Mouse (Mus musculus): ENCODE data around the gene Gm11444. TPM values are rescaled to one million over a fixed set of nuclear protein-coding genes. Genes with fewer than 3 reads are reported as not detected.

Gene Gm11444
- polyA plus RNA-seq, 1 experiment from 2014 or later: not detected

- peaks cover 28% of the 10 kb centered on the region for H3K27me3 ChIP-seq (ENCODE audit: insufficient read depth, low read length)
- no peak for DNase-seq
- no peak for TF ChIP-seq CTCF (IDR thresholded peaks at IDR 0.05; ENCODE audit: low read depth)
- no peak overlapping the region for H3K4me3 ChIP-seq (ENCODE audit: low read depth, low read length)
- no peak for ATAC-seq (ENCODE audit: insufficient read depth)
- 0 out of 2 replicates have a peak, but pooled peaks cover 3% of the 10 kb centered on the region for H3K36me3 ChIP-seq (ENCODE audit: insufficient read depth)
- H3K27ac ChIP-seq (ENCODE audit: low read depth): no peak overlapping the region
- 38% methylated on average over 7 of the region's 7 CpGs for WGBS
- no peak overlapping the region for H3K4me2 ChIP-seq
- H3K9ac ChIP-seq: no peak overlapping the region
- no peaks in the 10 kb centered on the region for H3K9me3 ChIP-seq (ENCODE audit: low read depth, low read length)
- H3K4me1 ChIP-seq (ENCODE audit: insufficient read depth): peaks cover 33% of the 10 kb centered on the region
These were observed 24.3 kb downstream of the Gm11444 start for GRCm38 (mm10) chr11:85825823-85826222.

GRCm38 (mm10) chr11:85825031-85825430 is 25.1 kb downstream of the Gm11444 start:
- Histone ChIP-seq H3K36me3 (ENCODE audit: insufficient read depth) (0 out of 2 replicates have a peak, but pooled peaks cover 3% of the 10 kb centered on the region), H3K4me2 (no peak overlapping the region), H3K9me3 (ENCODE audit: low read depth, low read length) (no peaks in the 10 kb centered on the region), H3K27me3 (ENCODE audit: insufficient read depth, low read length) (peaks cover 20% of the 10 kb centered on the region), H3K27ac (ENCODE audit: low read depth) (no peak overlapping the region), H3K4me1 (ENCODE audit: insufficient read depth) (peaks cover 30% of the 10 kb centered on the region), H3K9ac (no peak overlapping the region), H3K4me3 (ENCODE audit: low read depth, low read length) (no peak overlapping the region)
- ATAC-seq (ENCODE audit: insufficient read depth) (no peak), DNase-seq (no peak)
- 71% methylated on average over 10 of the region's 10 CpGs for WGBS
- no peak for TF ChIP-seq CTCF (IDR thresholded peaks at IDR 0.05; ENCODE audit: low read depth)

- Histone ChIP-seq H3K9me3 (ENCODE audit: low read depth, low read length) (no peaks in the 10 kb centered on the region), H3K4me3 (ENCODE audit: low read depth, low read length) (no peak overlapping the region), H3K4me1 (ENCODE audit: insufficient read depth) (peaks cover 23% of the 10 kb centered on the region), H3K27ac (ENCODE audit: low read depth) (no peak overlapping the region), H3K36me3 (ENCODE audit: insufficient read depth) (0 out of 2 replicates have a peak, but pooled peaks cover 3% of the 10 kb centered on the region), H3K9ac (no peak overlapping the region), H3K27me3 (ENCODE audit: insufficient read depth, low read length) (peaks cover 9% of the 10 kb centered on the region), H3K4me2 (no peak overlapping the region)
- no peak for TF ChIP-seq CTCF (IDR thresholded peaks at IDR 0.05; ENCODE audit: low read depth)
- DNase-seq: no peak
- 84% methylated on average over 4 of the region's 4 CpGs for WGBS
- ATAC-seq (ENCODE audit: insufficient read depth): no peak
These were observed 26.3 kb downstream of the Gm11444 start for GRCm38 (mm10) chr11:85823794-85824193.

GRCm38 (mm10) chr11:85823181-85823580 is 27.0 kb downstream of the Gm11444 start:
- Histone ChIP-seq H3K4me3 (ENCODE audit: low read depth, low read length) (no peak overlapping the region), H3K9me3 (ENCODE audit: low read depth, low read length) (no peaks in the 10 kb centered on the region), H3K36me3 (ENCODE audit: insufficient read depth) (0 out of 2 replicates have a peak, but pooled peaks cover 3% of the 10 kb centered on the region), H3K27ac (ENCODE audit: low read depth) (peak overlapping the region; percentile 16; the same call in 1 of the 2 replicates), H3K4me1 (ENCODE audit: insufficient read depth) (peaks cover 20% of the 10 kb centered on the region), H3K9ac (no peak overlapping the region), H3K4me2 (no peak overlapping the region), H3K27me3 (ENCODE audit: insufficient read depth, low read length) (peaks cover 5% of the 10 kb centered on the region; the same call in 1 of the 2 replicates)
- DNase-seq: peak; percentile 89
- 0 out of 2 replicates have a peak, but pooled peaks have one; percentile 47 for ATAC-seq (ENCODE audit: insufficient read depth)
- peak; percentile 97 for TF ChIP-seq CTCF (IDR thresholded peaks at IDR 0.05; ENCODE audit: low read depth)
- 16% methylated on average over 6 of the region's 6 CpGs for WGBS

- DNase-seq (no peak), ATAC-seq (ENCODE audit: insufficient read depth) (no peak)
- Histone ChIP-seq H3K9me3 (ENCODE audit: low read depth, low read length) (no peaks in the 10 kb centered on the region), H3K4me1 (ENCODE audit: insufficient read depth) (peaks cover 8% of the 10 kb centered on the region; the same call in 1 of the 2 replicates), H3K36me3 (ENCODE audit: insufficient read depth) (0 out of 2 replicates have a peak, but pooled peaks cover 3% of the 10 kb centered on the region), H3K27ac (ENCODE audit: low read depth) (no peak overlapping the region), H3K27me3 (ENCODE audit: insufficient read depth, low read length) (no peaks in the 10 kb centered on the region), H3K9ac (no peak overlapping the region; the same call in 1 of the 2 replicates), H3K4me2 (no peak overlapping the region), H3K4me3 (ENCODE audit: low read depth, low read length) (no peak overlapping the region)
- WGBS: 59% methylated on average over 9 of the region's 9 CpGs
- TF ChIP-seq CTCF (IDR thresholded peaks at IDR 0.05; ENCODE audit: low read depth): no peak
These were observed 28.5 kb downstream of the Gm11444 start for GRCm38 (mm10) chr11:85821659-85822058.

GRCm38 (mm10) chr11:85820959-85821358 is 29.2 kb downstream of the Gm11444 start:
- no peak overlapping the region for H3K4me3 ChIP-seq (ENCODE audit: low read depth, low read length)
- peak overlapping the region; percentile 13 for H3K9ac ChIP-seq
- H3K4me2 ChIP-seq: no peak overlapping the region
- ATAC-seq (ENCODE audit: insufficient read depth): no peak
- DNase-seq: no peak
- no peaks in the 10 kb centered on the region for H3K27me3 ChIP-seq (ENCODE audit: insufficient read depth, low read length)
- H3K27ac ChIP-seq (ENCODE audit: low read depth): no peak overlapping the region
- H3K4me1 ChIP-seq (ENCODE audit: insufficient read depth): peaks cover 8% of the 10 kb centered on the region; the same call in 1 of the 2 replicates
- no peak for TF ChIP-seq CTCF (IDR thresholded peaks at IDR 0.05; ENCODE audit: low read depth)
- H3K9me3 ChIP-seq (ENCODE audit: low read depth, low read length): no peaks in the 10 kb centered on the region
- WGBS: 88% methylated on average over 3 of the region's 3 CpGs
- 0 out of 2 replicates have a peak, but pooled peaks cover 3% of the 10 kb centered on the region for H3K36me3 ChIP-seq (ENCODE audit: insufficient read depth)

GRCm38 (mm10) chr11:85818401-85818800 is 31.7 kb downstream of the Gm11444 start:
- Histone ChIP-seq H3K27ac (ENCODE audit: low read depth) (peak overlapping the region; percentile 24; the same call in 1 of the 2 replicates), H3K4me3 (ENCODE audit: low read depth, low read length) (no peak overlapping the region), H3K9ac (no peak overlapping the region), H3K27me3 (ENCODE audit: insufficient read depth, low read length) (no peaks in the 10 kb centered on the region), H3K9me3 (ENCODE audit: low read depth, low read length) (no peaks in the 10 kb centered on the region), H3K36me3 (ENCODE audit: insufficient read depth) (0 out of 2 replicates have a peak, but pooled peaks cover 3% of the 10 kb centered on the region), H3K4me2 (no peak overlapping the region), H3K4me1 (ENCODE audit: insufficient read depth) (peaks cover 10% of the 10 kb centered on the region)
- DNase-seq (peak; percentile 20), ATAC-seq (ENCODE audit: insufficient read depth) (no peak)
- TF ChIP-seq CTCF (IDR thresholded peaks at IDR 0.05; ENCODE audit: low read depth): no peak
- WGBS: 69% methylated on average over 3 of the region's 3 CpGs
